Mouse (Mus musculus): Measurements from ENCODE around the gene Ppp2r5d. TPM values are rescaled to one million over a fixed set of nuclear protein-coding genes. Genes with fewer than 3 reads are reported as not detected.
A peak's percentile ranks its signal among the peaks of the same experiment; 100 is the strongest.

Gene Ppp2r5d
- polyA plus RNA-seq (2012; rRNA removed), result 113 and 117 TPM in 2 replicates

DNA sequence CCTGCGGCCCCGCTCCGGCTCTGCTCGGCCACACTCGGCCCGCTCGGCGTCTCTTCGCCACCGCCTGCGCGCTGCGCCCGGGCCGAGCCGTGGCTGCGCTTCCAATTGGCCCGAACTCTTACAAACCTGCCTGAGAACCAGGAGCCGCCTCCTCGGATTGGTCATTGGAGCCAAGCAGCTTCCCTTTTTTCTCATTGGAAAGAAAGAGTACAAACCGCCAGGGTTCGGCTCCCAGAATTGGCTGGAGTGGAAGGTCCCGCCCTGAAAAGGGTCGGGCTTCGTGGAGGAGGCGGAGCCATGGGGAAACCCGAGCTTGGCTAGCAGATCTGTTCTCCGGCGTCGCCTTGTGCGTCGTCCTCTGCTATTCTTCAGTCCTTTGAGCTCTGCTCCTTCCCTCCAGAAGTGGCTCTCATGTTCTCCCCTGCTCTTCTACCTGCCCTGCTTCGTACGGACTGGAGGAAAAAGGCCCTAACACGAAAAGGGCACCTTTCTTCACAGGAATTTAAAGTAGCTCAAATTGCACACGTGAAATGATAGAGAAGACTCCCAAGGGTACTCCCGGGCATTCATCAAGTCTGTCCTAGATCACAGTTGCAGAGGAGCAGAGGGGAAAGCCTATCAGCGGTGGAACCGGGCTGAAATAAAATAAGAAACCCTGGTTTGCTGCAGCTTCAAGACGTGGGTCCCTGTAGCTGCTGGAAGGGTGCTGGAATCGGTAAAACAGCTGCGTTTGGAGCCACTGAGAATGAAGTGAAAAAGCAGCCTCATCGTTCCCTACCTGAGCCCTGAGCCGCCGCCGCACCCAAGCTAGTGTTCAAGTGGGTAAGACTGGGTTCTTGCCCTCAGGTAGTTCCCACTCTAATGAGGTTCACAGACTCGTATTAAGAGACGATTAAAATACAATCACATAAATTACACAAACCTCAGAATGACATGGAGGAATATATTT lies at the start of gene Ppp2r5d:
Gene Ppp2r5d (minus strand): TSS at position 225 of the 949 bp plus-strand sequence.
- H3K4me1 ChIP-seq (replicated peaks; ENCODE audit: control insufficient read depth, insufficient read depth, low read length), result peaks cover 29% of the 10 kb centered on the region
- WGBS, result under 1% methylated on average over 48 of the region's 48 CpGs
- TF ChIP-seq CTCF (IDR thresholded peaks at IDR 0.05; ENCODE audit: borderline replicate concordance, control insufficient read depth, extremely low read depth, insufficient read depth, low read length, poor library complexity), result 0 out of 2 replicates have a peak, but pooled peaks have one; percentile 50
- TF ChIP-seq POLR2A (IDR thresholded peaks at IDR 0.05; ENCODE audit: control insufficient read depth, extremely low read depth, insufficient read depth, low read length, poor library complexity), result peak; percentile 82
- peak; percentile 96 for DNase-seq
- H3K36me3 ChIP-seq (ENCODE audit: control insufficient read depth, insufficient read depth, low read length), result no peaks in the 10 kb centered on the region
- H3K4me3 ChIP-seq (ENCODE audit: control insufficient read depth, insufficient read depth, low read length), result peak within 1 kb of the TSS; percentile 80
- H3K27me3 ChIP-seq (ENCODE audit: control insufficient read depth, insufficient read depth, low read length), result no peaks in the 10 kb centered on the region
- peak within 1 kb of the TSS; percentile 69 for H3K27ac ChIP-seq (ENCODE audit: control insufficient read depth, insufficient read depth, low read length)

DNA sequence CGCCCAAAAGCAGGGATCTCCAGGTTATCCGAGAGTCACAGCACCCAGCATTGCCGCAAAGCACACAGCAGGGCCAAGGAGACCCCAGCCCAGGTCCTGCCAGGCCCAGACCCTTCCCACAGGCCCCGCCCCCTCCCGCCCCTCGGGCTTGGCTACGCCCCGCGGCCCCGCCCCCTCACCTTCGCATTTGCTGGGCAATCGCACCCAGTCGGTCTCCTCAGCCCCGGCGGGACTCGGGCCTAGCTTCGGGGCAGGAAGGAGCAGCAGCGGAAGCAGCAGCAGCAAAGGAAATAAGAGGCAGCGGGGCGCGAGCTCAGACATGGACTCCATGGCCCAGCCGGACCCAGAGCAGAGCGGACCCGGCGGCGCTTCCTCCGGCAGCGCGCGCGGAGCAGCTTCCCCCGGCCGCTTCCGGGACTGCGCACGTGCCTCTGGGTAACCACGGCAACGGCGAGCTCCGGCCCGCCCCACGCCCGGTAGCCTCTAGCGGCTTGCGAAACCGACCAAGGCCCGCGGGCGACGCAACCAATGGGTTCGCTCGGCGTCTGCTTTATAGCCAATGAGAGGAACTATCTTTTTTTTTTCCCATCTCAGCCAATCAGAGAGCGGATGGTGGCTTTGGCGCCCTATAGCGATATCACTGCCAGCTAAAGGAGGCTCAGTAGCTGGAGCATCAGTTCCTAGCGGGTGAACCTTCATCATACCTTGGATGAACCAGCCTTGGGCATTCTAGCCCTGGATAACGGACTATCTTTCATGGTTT lies 47.1 kb upstream of the Ppp2r5d start, which contains the start of gene Cnpy3:
Gene Cnpy3 (minus strand): TSS at position 421 of the 763 bp plus-strand sequence.
- Histone ChIP-seq H3K36me3 (ENCODE audit: control insufficient read depth, insufficient read depth, low read length) (no peaks in the 10 kb centered on the region), H3K4me3 (ENCODE audit: control insufficient read depth, insufficient read depth, low read length) (peak within 1 kb of the TSS; percentile 83), H3K4me1 (replicated peaks; ENCODE audit: control insufficient read depth, insufficient read depth, low read length) (peaks cover 5% of the 10 kb centered on the region), H3K27me3 (ENCODE audit: control insufficient read depth, insufficient read depth, low read length) (no peaks in the 10 kb centered on the region), H3K27ac (ENCODE audit: control insufficient read depth, insufficient read depth, low read length) (peak within 1 kb of the TSS; percentile 75)
- peak; percentile 85 for TF ChIP-seq POLR2A (IDR thresholded peaks at IDR 0.05; ENCODE audit: control insufficient read depth, extremely low read depth, insufficient read depth, low read length, poor library complexity)
- TF ChIP-seq CTCF (IDR thresholded peaks at IDR 0.05; ENCODE audit: borderline replicate concordance, control insufficient read depth, extremely low read depth, insufficient read depth, low read length, poor library complexity), result peak; percentile 61; the same call in 1 of the 2 replicates
- under 1% methylated on average over 58 of the region's 58 CpGs for WGBS
- DNase-seq, result peak; percentile 95

DNA sequence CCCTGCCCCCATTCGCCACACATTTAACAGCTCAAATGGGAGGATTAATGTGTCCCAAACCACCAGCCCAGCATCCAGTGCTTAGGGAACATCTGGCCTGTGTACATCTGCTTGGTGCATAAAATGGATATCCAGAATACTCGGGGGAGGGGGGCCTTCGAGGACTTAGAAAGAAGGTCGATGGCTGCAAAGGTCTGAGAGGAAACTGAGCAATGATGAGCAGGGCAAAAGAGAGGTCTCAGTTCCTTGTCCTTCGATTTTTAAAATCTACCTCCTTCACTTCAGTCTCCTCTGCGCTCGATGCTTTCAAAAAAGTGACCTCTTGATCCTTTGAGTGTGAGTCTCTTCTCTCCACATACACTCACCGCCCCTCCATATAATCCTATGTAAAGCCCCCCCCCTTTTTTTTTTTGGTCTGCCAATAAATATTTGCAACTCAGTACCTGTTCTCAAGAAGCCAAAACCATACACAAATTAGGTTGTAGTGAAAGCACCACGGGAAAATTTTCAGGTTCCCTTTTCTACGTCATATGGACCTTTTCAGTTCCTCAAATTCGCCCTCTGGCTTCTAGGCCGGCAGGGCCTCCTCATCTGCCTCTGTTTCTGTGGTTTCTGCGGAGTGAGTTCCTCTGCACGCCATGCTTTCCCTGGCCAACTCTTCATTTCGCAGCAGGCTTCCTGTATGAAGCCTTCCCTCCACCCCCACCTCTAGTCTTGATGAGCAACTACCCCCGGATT lies 46.3 kb upstream of the Ppp2r5d start:
- no peaks in the 10 kb centered on the region for H3K27me3 ChIP-seq (ENCODE audit: control insufficient read depth, insufficient read depth, low read length)
- DNase-seq, result no peak
- 3% methylated on average over 16 of the region's 16 CpGs for WGBS
- TF ChIP-seq CTCF (IDR thresholded peaks at IDR 0.05; ENCODE audit: borderline replicate concordance, control insufficient read depth, extremely low read depth, insufficient read depth, low read length, poor library complexity) (no peak), POLR2A (IDR thresholded peaks at IDR 0.05; ENCODE audit: control insufficient read depth, extremely low read depth, insufficient read depth, low read length, poor library complexity) (no peak)
- H3K27ac ChIP-seq (ENCODE audit: control insufficient read depth, insufficient read depth, low read length), result peak overlapping the region; percentile 75
- H3K4me1 ChIP-seq (replicated peaks; ENCODE audit: control insufficient read depth, insufficient read depth, low read length), result peaks cover 5% of the 10 kb centered on the region
- peak overlapping the region; percentile 83 for H3K4me3 ChIP-seq (ENCODE audit: control insufficient read depth, insufficient read depth, low read length)
- peaks cover 4% of the 10 kb centered on the region for H3K36me3 ChIP-seq (ENCODE audit: control insufficient read depth, insufficient read depth, low read length)

DNA sequence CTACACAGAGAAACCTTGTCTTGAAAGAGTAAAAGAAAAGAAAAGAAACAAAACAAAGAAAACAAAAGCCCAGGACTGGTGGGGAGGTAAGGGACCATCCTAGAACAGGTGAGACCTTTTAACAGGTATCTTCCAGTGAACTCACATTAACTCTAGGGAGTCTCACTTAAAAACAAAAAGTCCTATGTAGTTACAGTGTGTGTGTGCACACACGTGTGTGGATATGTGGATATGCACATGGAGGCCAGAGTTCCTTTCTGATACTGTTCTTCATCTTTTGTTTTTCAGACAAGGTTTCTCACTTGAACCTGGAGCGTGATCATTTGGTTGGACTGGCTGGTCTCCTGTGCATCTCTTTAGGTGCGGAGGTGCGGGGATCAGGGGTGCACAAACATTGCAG lies 45.7 kb upstream of the Ppp2r5d start:
- DNase-seq, result no peak
- H3K36me3 ChIP-seq (ENCODE audit: control insufficient read depth, insufficient read depth, low read length), result peaks cover 5% of the 10 kb centered on the region
- peak overlapping the region; percentile 20; the same call in 1 of the 2 replicates for H3K4me3 ChIP-seq (ENCODE audit: control insufficient read depth, insufficient read depth, low read length)
- peak overlapping the region; percentile 56; the same call in 1 of the 2 replicates for H3K27ac ChIP-seq (ENCODE audit: control insufficient read depth, insufficient read depth, low read length)
- H3K4me1 ChIP-seq (replicated peaks; ENCODE audit: control insufficient read depth, insufficient read depth, low read length), result peaks cover 5% of the 10 kb centered on the region
- WGBS, result 48% methylated on average over 4 of the region's 4 CpGs
- TF ChIP-seq POLR2A (IDR thresholded peaks at IDR 0.05; ENCODE audit: control insufficient read depth, extremely low read depth, insufficient read depth, low read length, poor library complexity) (no peak), CTCF (IDR thresholded peaks at IDR 0.05; ENCODE audit: borderline replicate concordance, control insufficient read depth, extremely low read depth, insufficient read depth, low read length, poor library complexity) (no peak)
- H3K27me3 ChIP-seq (ENCODE audit: control insufficient read depth, insufficient read depth, low read length), result no peaks in the 10 kb centered on the region

DNA sequence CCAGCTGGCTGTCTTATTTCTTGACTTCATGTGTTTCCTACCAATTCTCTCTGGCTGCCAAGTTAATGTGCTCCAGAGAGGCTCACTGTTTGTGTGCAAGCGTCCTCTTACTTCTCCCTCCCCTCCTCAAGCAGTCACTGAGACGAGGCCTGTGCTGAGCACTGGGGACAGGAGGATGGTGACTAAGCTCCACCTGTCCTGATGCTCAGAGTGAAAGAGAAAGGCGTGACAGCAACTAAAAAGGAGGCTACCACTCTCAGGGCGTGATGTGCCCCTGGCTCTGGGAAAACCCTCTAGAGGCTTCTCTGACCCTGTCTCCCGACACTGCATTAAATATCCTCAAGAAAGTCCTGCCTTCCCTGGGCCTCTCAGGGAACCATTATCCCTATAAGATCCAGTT lies 44.4 kb upstream of the Ppp2r5d start:
- TF ChIP-seq CTCF (IDR thresholded peaks at IDR 0.05; ENCODE audit: borderline replicate concordance, control insufficient read depth, extremely low read depth, insufficient read depth, low read length, poor library complexity) (no peak), POLR2A (IDR thresholded peaks at IDR 0.05; ENCODE audit: control insufficient read depth, extremely low read depth, insufficient read depth, low read length, poor library complexity) (no peak)
- Histone ChIP-seq H3K4me1 (replicated peaks; ENCODE audit: control insufficient read depth, insufficient read depth, low read length) (peaks cover 5% of the 10 kb centered on the region), H3K4me3 (ENCODE audit: control insufficient read depth, insufficient read depth, low read length) (no peak overlapping the region)

More for the DNA sequence above, 44.4 kb upstream of the Ppp2r5d start:
- H3K27ac ChIP-seq (ENCODE audit: control insufficient read depth, insufficient read depth, low read length), result no peak overlapping the region
- H3K36me3 ChIP-seq (ENCODE audit: control insufficient read depth, insufficient read depth, low read length), result peaks cover 13% of the 10 kb centered on the region
- H3K27me3 ChIP-seq (ENCODE audit: control insufficient read depth, insufficient read depth, low read length), result no peaks in the 10 kb centered on the region
- DNase-seq, result no peak
- WGBS, result 88% methylated on average over 5 of the region's 5 CpGs

All from thymus, adult 2 months (tissue).